Mouse (Mus musculus) limb, embryonic 10.5 days (tissue): ENCODE results near the gene Pdgfb. TPM values are rescaled to one million over a fixed set of nuclear protein-coding genes. Genes with fewer than 3 reads are reported as not detected.

Experiments used
- DNase-seq: peaks from one replicate; pipeline ENCODE4 v3.0.0-alpha.2; 2017; ENCODE audit warnings: low spot score
- H3K27ac ChIP-seq: fragments of 300-500 bp; sonication (generic); 2 replicates; pipeline ENCODE4 v1.5.1; 2016; ENCODE audit warnings: mild to moderate bottlenecking
- H3K27me3 ChIP-seq: fragments of 300-500 bp; sonication (generic); 2 replicates; pipeline ENCODE4 v1.6.1; 2016; ENCODE audit warnings: low read depth, mild to moderate bottlenecking; ENCODE audit not compliant: poor library complexity, severe bottlenecking
- H3K36me3 ChIP-seq: fragments of 300-500 bp; sonication (generic); 2 replicates; pipeline ENCODE4 v1.6.1; 2016; ENCODE audit warnings: mild to moderate bottlenecking, moderate library complexity
- H3K4me1 ChIP-seq: fragments of 300-500 bp; sonication (generic); 2 replicates; pipeline ENCODE4 v1.6.1; 2016
- H3K4me3 ChIP-seq: fragments of 300-500 bp; sonication (generic); 2 replicates; pipeline ENCODE4 v1.5.1; 2016; ENCODE audit warnings: mild to moderate bottlenecking, moderate library complexity
- H3K9me3 ChIP-seq: fragments of 300-500 bp; sonication (generic); replicated peaks from 2 replicates; pipeline ENCODE4 v1.6.1; 2016; ENCODE audit warnings: mild to moderate bottlenecking
- WGBS: fragments of 180-500 bp; shearing (Covaris S2); methylation state at CpG from one replicate; pipeline ENCODE4 v1.1.7; 2016; 5-methylcytosine and 5-hydroxymethylcytosine counted together
- polyA plus RNA-seq: library from polyadenylated mRNA; unstranded; fragments of >200 nt; fragmentation: Nextera tagmentation; extraction: Ambion mirVana; gene quantifications from 2 replicates; pipeline ENCODE4 v1.2.1, GENCODE M21; 2016

The Pdgfb gene
- 1.5 and 2.0 TPM in 2 replicates for polyA plus RNA-seq

- no peaks in the 10 kb centered on the region for H3K36me3 ChIP-seq
- no peaks in the 10 kb centered on the region for H3K9me3 ChIP-seq
- DNase-seq, result peak; percentile 58
- H3K27me3 ChIP-seq, result peaks cover 94% of the 10 kb centered on the region
- peak within 1 kb of the TSS; percentile 67 for H3K4me3 ChIP-seq
- H3K4me1 ChIP-seq, result peaks cover 46% of the 10 kb centered on the region
- WGBS, result 1% methylated on average over 60 of the region's 60 CpGs
- H3K27ac ChIP-seq, result peak within 1 kb of the TSS; percentile 71
These were observed at the start of gene Pdgfb for GRCm38 (mm10) chr15:80014321-80015210. TSS of gene Pdgfb (minus strand) at chr15:80014977.

GRCm38 (mm10) chr15:80062821-80063220 lies 48.0 kb upstream of the Pdgfb start:
- H3K27me3 ChIP-seq, result no peaks in the 10 kb centered on the region
- DNase-seq, result no peak
- H3K4me3 ChIP-seq, result no peak overlapping the region
- 48% methylated on average over 5 of the region's 5 CpGs for WGBS
- peaks cover 28% of the 10 kb centered on the region for H3K4me1 ChIP-seq
- H3K27ac ChIP-seq, result peak overlapping the region; percentile 11
- H3K9me3 ChIP-seq, result no peaks in the 10 kb centered on the region
- H3K36me3 ChIP-seq, result no peaks in the 10 kb centered on the region

GRCm38 (mm10) chr15:80062339-80062738 lies 47.6 kb upstream of the Pdgfb start:
- Histone ChIP-seq H3K9me3 (no peaks in the 10 kb centered on the region), H3K36me3 (no peaks in the 10 kb centered on the region), H3K27ac (peak overlapping the region; percentile 11; the same call in 1 of the 2 replicates), H3K4me3 (no peak overlapping the region), H3K4me1 (peaks cover 27% of the 10 kb centered on the region), H3K27me3 (no peaks in the 10 kb centered on the region)
- 77% methylated on average over 8 of the region's 9 CpGs for whole genome bisulfite sequencing
- DNase-seq, result no peak

GRCm38 (mm10) chr15:80061071-80061550 lies 46.3 kb upstream of the Pdgfb start:
- WGBS, result 87% methylated on average over 4 of the region's 4 CpGs
- DNase-seq, result no peak
- Histone ChIP-seq H3K27me3 (no peaks in the 10 kb centered on the region), H3K36me3 (no peaks in the 10 kb centered on the region), H3K27ac (no peak overlapping the region), H3K4me3 (no peak overlapping the region), H3K4me1 (peaks cover 31% of the 10 kb centered on the region), H3K9me3 (no peaks in the 10 kb centered on the region)

GRCm38 (mm10) chr15:80060356-80061070 lies 45.7 kb upstream of the Pdgfb start:
- no peak overlapping the region for H3K27ac ChIP-seq
- H3K9me3 ChIP-seq, result no peaks in the 10 kb centered on the region
- H3K27me3 ChIP-seq, result no peaks in the 10 kb centered on the region
- WGBS, result 93% methylated on average over 8 of the region's 8 CpGs
- no peak overlapping the region for H3K4me3 ChIP-seq
- peaks cover 35% of the 10 kb centered on the region for H3K4me1 ChIP-seq
- no peaks in the 10 kb centered on the region for H3K36me3 ChIP-seq
- no peak for DNase-seq

- no peaks in the 10 kb centered on the region for H3K36me3 ChIP-seq
- 61% methylated on average over 7 of the region's 7 CpGs for WGBS
- DNase-seq, result no peak
- H3K9me3 ChIP-seq, result no peaks in the 10 kb centered on the region
- H3K27ac ChIP-seq, result no peak overlapping the region; the same call in 1 of the 2 replicates
- H3K4me3 ChIP-seq, result no peak overlapping the region
- H3K27me3 ChIP-seq, result no peaks in the 10 kb centered on the region
- peaks cover 30% of the 10 kb centered on the region for H3K4me1 ChIP-seq
These were observed 44.8 kb upstream of the Pdgfb start for GRCm38 (mm10) chr15:80059606-80060005.

GRCm38 (mm10) chr15:80058151-80058550 lies 43.4 kb upstream of the Pdgfb start:
- 90% methylated on average over 7 of the region's 7 CpGs for WGBS
- DNase-seq, result no peak
- Histone ChIP-seq H3K36me3 (no peaks in the 10 kb centered on the region), H3K4me3 (no peak overlapping the region), H3K27me3 (no peaks in the 10 kb centered on the region), H3K27ac (no peak overlapping the region), H3K9me3 (no peaks in the 10 kb centered on the region), H3K4me1 (peaks cover 40% of the 10 kb centered on the region)

GRCm38 (mm10) chr15:80054034-80054710 lies 39.4 kb upstream of the Pdgfb start:
- H3K4me1 ChIP-seq, result peaks cover 44% of the 10 kb centered on the region
- peak overlapping the region; percentile 71 for H3K27ac ChIP-seq

GRCm38 (mm10) chr15:80053381-80054033 lies 38.7 kb upstream of the Pdgfb start:
- no peak overlapping the region for H3K4me3 ChIP-seq
- H3K27me3 ChIP-seq, result no peaks in the 10 kb centered on the region
- peaks cover 49% of the 10 kb centered on the region for H3K4me1 ChIP-seq
- peak overlapping the region; percentile 71 for H3K27ac ChIP-seq
- no peak for DNase-seq
- H3K9me3 ChIP-seq, result no peaks in the 10 kb centered on the region
- H3K36me3 ChIP-seq, result no peaks in the 10 kb centered on the region
- 85% methylated on average over 8 of the region's 8 CpGs for whole genome bisulfite sequencing

More at GRCm38 (mm10) chr15:80054034-80054710, 39.4 kb upstream of the Pdgfb start:
- DNase-seq, result no peak
- Histone ChIP-seq H3K4me3 (no peak overlapping the region), H3K36me3 (no peaks in the 10 kb centered on the region), H3K9me3 (no peaks in the 10 kb centered on the region), H3K27me3 (no peaks in the 10 kb centered on the region)
- WGBS, result 87% methylated on average over 7 of the region's 7 CpGs

- peaks cover 47% of the 10 kb centered on the region for H3K4me1 ChIP-seq
- DNase-seq, result no peak
- no peak overlapping the region for H3K4me3 ChIP-seq
- no peaks in the 10 kb centered on the region for H3K9me3 ChIP-seq
- no peaks in the 10 kb centered on the region for H3K36me3 ChIP-seq
- H3K27me3 ChIP-seq, result 0 out of 2 replicates have a peak, but pooled peaks cover 7% of the 10 kb centered on the region
- H3K27ac ChIP-seq, result peak overlapping the region; percentile 50
- 87% methylated on average over 9 of the region's 9 CpGs for WGBS
These were observed 37.0 kb upstream of the Pdgfb start for GRCm38 (mm10) chr15:80051782-80052181.

GRCm38 (mm10) chr15:80051092-80051761 lies 36.5 kb upstream of the Pdgfb start:
- WGBS, result 82% methylated on average over 19 of the region's 19 CpGs
- DNase-seq, result no peak
- Histone ChIP-seq H3K9me3 (no peaks in the 10 kb centered on the region), H3K4me3 (no peak overlapping the region), H3K27ac (peak overlapping the region; percentile 50; the same call in 1 of the 2 replicates), H3K27me3 (0 out of 2 replicates have a peak, but pooled peaks cover 7% of the 10 kb centered on the region), H3K36me3 (no peaks in the 10 kb centered on the region), H3K4me1 (peaks cover 42% of the 10 kb centered on the region)
